Mouse (Mus musculus) urinary bladder, postnatal 36 days (tissue): Measurements from ENCODE around the gene Pop7.
A peak's percentile ranks its signal among the peaks of the same experiment; 100 is the strongest.

Experiments used
- DNase-seq, 2 experiments: peaks; one replicate each; pipeline ENCODE4 v3.0.0; 2022; ENCODE audit warnings: low spot score in 2 of 2, mixed read lengths in 1 of 2

The Pop7 gene

GRCm38 (mm10) chr5:137528247-137528968 is 26.1 kb upstream of the Pop7 start:
- no peak for DNase-seq

DNA sequence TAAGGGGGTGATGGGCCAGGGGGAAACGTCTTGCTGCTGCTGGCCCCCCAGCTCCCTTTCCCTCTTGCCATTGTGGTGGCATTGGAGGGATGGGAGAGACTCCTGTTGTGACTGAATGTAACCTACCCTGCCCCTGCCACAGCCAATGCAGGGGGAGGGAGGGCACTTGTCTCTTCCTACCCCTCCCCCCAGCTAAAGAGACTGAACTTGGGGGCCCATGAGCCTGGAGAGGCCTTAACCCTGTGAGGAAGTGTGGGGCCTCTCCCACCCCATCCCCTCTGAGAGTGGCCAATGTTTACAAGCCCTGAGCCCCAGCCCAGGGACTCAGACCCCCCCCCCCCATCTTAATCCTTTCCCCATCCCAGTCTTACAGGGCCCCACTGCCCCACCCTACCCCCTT is 25.1 kb upstream of the Pop7 start:
- no peak for DNase-seq

GRCm38 (mm10) chr5:137526192-137526936 is 24.0 kb upstream of the Pop7 start:
- peak in 1 of 2 experiments; percentile 21 for DNase-seq

GRCm38 (mm10) chr5:137525511-137525910 is 23.2 kb upstream of the Pop7 start:
- no peak for DNase-seq

DNA sequence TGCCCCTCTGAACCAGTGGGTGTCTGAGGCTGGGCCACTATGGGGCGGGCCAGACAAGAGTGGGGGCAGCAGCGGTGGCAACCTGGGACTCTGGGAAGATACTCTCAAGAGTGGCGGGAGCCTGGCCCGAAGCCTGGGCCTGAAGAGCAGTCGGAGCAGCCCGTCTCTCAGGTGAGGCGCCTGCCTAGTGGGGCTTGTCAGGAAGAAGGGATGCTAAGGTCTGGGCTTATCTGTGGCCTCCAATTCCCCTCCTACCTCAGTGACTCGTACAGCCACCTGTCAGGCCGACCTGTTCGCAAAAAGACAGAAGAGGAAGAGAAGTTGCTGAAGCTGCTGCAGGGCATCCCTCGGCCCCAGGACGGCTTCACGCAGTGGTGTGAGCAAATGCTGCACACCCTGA is 22.4 kb upstream of the Pop7 start:
- DNase-seq = no peak

DNA sequence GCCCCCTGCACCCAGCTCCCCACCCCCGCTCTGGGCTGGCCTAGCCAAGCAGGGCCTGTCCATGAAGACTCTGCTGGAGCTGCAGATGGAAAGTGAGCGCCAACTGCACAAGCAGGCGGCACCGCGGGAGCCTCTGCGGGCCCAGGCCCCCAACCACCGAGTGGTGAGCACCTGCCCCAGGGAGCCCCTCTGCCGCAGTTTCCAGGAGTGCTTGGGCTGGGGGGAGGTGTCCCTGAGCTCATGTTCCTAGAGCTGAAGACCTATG is 21.9 kb upstream of the Pop7 start:
- DNase-seq = no peak

DNA sequence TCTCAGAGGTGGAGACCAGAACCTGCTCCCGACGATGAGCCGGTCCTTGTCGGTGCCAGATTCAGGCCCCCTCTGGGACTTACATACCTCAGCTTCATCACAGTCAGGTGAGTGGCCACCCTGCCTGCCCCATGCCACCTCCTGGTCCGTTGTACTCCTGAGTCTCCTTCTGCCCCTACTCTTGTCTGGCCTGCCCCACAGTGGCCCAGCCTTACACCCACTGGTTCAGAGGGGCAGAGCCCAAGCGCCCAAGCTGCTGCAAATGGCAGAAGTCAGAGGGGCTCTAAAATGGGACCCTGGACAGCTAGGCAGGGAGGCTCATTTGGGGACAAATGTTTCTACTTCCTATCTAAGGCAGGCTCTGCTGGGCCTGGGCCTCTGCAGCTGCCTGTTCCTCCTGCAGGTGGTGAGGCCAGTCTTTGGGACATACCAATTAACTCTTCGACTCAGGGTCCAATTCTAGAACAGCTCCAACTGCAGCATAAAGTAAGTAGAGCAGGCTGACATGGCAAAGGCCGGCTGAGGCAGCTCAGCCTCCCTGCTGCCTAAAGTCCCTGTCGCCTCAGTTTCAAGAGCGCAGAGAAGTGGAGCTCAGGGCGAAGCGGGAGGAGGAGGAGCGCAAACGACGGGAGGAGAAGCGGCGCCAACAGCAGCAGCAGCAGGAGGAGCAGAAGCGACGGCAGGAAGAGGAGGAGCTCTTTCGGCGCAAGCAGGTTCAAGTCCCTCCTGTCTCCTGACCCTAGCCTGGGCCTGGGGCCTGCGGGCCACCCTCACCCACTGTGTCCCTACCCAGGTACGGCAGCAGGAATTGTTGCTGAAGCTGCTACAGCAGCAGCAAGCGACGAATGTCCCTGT is 21.3 kb upstream of the Pop7 start:
- no peak for DNase-seq

GRCm38 (mm10) chr5:137522711-137523110 is 20.4 kb upstream of the Pop7 start:
- DNase-seq = no peak

DNA sequence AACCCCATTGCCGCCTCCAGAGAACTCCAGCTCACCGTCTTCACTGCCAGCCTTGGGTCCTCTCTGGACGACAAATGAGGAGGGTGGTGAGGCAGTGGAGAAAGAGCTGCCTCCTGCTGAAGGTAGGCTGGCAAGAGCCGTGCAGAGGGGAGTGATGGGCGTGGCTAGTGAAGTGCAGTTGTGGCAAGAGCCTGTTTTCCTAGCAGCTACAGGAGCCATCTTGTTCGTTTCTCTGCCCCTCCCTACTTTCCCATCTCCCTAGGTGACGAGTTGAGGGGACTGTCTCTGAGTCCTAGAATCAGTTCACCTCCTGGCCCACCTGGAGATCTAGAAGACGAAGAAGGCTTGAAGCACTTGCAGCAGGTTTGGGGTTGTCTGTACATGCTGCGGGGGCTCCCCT is 19.5 kb upstream of the Pop7 start:
- no peak for DNase-seq

GRCm38 (mm10) chr5:137519691-137520550 is 17.6 kb upstream of the Pop7 start:
- DNase-seq = no peak

DNA sequence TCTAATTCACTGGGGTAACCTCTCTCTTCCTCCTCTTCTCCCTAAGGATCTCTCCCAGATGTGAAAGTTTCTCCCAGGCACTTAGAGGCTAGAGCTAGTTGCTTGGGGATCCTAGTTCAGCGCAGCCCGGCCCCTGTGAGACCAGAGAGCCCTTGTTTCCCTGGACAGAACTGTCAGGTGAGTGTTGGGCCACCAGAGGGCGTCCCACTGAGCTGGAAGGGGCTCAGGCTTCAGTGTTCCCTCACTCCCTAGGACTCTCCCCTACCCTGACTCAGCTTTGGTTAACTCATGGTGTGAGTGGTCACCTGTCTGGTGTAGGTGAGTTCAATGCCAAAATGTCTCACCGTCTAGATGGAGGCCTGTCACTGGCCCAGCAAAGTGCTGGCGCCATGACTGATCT is 16.1 kb upstream of the Pop7 start, which contains the start of gene Gigyf1:
Gigyf1 (plus strand) TSS at position 113 of the 400 bp plus-strand sequence.
- no peak for DNase-seq

DNA sequence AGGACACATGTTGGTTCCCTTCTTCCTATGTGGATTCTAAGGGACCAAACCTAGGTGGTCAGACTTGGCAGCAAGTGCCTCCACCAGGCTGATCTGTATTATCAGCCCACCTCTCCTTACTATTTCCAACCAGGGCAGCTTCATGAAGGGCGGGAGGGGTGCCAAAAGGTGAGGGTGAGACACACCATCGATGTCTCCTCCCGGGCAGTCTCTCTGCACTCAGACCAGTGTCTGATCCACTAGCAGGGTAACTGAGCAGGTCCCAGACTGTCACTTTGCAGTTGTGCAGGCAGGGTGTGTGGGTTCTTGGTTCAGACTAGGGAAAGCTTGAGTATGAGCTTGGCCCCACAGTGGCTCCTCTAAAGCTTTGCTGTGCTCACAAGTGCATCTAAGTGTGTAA is 12.5 kb upstream of the Pop7 start:
- no peak for DNase-seq

DNA sequence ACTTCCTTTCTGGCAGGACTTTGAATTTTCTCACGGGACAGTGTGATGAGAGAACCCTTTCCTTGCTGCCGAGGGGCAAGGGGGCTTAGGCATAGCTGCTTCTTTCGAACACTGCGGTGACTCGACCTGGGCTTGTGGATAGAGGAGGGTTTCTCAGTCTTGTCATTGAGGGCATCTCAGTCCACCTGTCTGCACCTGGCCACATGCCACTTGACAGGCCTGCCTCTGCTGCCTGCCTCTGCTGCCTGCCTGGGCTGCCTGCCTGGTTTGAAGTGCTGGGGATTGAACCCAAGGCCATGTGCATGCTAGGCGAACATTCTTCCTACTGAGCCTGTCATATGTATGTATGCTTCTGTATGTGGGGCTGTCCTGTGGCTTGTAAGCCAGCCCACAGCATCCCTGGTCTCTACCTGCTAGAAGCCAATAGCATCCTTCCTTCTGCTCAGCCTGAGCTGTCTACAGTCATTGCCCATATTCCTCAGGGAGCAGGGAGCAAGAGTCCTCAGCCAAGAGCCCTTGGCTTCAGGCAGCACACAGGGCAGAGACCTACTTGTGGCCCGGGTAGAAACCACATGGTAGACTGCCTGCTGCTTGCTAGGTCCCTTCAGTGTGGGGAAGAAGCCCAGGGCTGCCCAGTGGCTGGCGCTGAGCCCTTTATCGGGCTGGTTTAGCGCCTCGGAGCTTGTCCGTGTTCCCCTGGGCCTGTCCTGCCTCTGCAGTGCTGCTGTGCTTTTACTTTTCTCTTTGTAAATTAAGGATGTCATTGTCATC is 11.8 kb upstream of the Pop7 start:
- no peak for DNase-seq

- DNase-seq = no peak
These were observed 10.8 kb upstream of the Pop7 start for GRCm38 (mm10) chr5:137512847-137513794.

- DNase-seq = no peak
These were observed 9.4 kb upstream of the Pop7 start for GRCm38 (mm10) chr5:137511706-137512105.

DNA sequence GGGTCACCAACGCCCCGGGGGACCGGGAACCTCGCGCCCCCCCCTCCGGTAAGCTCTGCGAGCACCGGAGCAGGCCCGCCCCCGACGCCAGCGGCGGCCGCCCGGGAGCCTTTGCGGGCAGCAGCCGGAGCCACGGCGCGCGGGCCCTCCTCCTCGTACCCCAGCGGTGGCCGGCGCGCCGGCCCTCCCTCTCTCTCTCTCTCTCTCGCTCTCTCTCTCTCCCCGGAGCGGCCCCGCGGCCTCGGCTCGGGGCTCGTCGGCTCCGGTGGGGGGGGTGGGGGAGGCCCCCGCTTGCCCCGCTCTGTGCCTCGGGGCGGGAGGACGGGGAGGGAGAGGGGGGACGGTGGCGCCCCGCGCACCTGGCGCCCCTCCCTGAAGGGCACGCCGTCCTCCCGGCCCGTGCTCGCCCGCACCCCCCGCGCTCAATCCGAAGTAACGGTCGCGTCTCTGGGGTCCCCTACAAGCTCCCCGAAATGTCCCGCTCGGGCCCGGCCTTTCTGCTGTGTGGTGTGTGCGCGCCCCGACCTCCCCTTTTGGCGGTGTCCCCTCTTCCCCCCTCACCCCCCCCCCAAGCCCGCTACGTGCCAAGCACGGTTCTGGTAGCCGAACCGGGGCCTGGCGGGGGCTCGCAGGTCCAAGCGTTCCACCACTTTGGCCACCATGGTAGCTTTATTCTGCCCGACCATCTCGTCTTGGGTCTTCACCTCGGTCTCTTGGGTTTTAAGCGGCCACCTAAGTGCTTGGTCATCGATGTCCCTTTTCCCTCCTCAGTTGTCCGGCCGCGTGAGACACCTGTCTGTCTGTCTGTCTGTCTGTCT is 8.5 kb upstream of the Pop7 start:
- DNase-seq = no peak

- peak; percentile 78 to 81 for DNase-seq
These were observed 7.7 kb upstream of the Pop7 start for GRCm38 (mm10) chr5:137510014-137510501.

DNA sequence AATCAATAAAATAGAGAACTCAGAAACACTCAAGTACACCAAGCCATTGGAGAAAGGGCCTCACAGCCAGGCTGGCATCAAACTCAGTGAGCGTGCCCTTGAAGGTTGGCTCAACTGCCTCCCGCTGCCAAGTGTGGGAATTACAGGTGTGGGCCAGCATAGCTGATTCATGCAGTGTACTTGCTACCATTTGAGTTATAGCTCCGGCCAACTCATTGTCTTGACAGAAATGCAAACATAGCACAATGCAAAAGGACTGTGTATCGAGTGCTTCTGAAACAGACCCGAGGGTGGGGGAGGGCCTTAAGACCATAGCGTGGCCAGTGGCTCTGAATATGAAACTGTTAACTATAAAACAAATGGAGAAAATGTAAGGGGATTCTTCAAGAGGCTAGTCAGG is 1.7 kb upstream of the Pop7 start:
- DNase-seq = no peak

DNA sequence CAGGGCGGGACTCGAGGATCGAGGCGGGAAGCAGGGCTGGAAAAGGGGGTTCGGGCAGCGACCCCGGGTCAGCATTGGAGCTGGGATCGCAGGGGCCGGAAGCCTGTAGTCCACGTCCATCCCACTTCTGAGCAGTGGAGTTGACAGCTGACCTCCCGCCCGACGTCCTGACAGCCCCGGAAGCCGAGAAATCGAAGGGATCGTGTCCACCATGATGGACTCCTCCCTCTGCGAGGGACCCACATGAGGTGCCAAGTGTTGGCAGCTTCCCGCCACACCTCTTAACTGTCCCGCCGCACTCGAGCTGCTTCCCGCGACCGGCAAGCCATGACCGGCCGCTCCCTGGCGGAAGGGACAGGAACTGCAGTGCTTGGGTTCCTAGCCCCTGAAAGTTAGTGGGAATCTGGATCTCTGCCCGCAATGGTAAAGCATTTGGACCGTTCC is 371 bp upstream of the Pop7 start:
- peak in 1 of 2 experiments; percentile 82 for DNase-seq
